Mouse (Mus musculus) brain, embryonic 14.5 days (tissue): ENCODE results near the gene Gm3045. TPM values are rescaled to one million over a fixed set of nuclear protein-coding genes. Genes with fewer than 3 reads are reported as not detected.

Source experiments
- DNase-seq: peaks from one replicate; pipeline ENCODE4 v3.0.0-alpha.2; 2011; ENCODE audit warnings: low read depth
- CTCF ChIP-seq: fragments of 200-500 bp; IDR thresholded peaks from 2 replicates; pipeline ENCODE4 v1.5.1; 2012; ENCODE audit warnings: inconsistent platforms, mild to moderate bottlenecking, moderate library complexity, borderline replicate concordance; ENCODE audit not compliant: insufficient read depth, insufficient read length; ENCODE audit errors: extremely low read depth
- POLR2A ChIP-seq: fragments of 200-500 bp; IDR thresholded peaks from 2 replicates; pipeline ENCODE4 v1.6.1; 2012; ENCODE audit warnings: mild to moderate bottlenecking, inconsistent platforms, borderline replicate concordance; ENCODE audit not compliant: poor library complexity, insufficient read depth, insufficient read length, severe bottlenecking; ENCODE audit errors: extremely low read depth
- polyA plus RNA-seq: library from polyadenylated mRNA; depleted of rRNA; stranded (reverse); fragments of >200 nt; gene quantifications from 2 replicates; pipeline ENCODE4 v1.2.3, GENCODE M21; 2012

Gm3045 gene
- polyA plus RNA-seq, 1 experiment = not detected

DNA sequence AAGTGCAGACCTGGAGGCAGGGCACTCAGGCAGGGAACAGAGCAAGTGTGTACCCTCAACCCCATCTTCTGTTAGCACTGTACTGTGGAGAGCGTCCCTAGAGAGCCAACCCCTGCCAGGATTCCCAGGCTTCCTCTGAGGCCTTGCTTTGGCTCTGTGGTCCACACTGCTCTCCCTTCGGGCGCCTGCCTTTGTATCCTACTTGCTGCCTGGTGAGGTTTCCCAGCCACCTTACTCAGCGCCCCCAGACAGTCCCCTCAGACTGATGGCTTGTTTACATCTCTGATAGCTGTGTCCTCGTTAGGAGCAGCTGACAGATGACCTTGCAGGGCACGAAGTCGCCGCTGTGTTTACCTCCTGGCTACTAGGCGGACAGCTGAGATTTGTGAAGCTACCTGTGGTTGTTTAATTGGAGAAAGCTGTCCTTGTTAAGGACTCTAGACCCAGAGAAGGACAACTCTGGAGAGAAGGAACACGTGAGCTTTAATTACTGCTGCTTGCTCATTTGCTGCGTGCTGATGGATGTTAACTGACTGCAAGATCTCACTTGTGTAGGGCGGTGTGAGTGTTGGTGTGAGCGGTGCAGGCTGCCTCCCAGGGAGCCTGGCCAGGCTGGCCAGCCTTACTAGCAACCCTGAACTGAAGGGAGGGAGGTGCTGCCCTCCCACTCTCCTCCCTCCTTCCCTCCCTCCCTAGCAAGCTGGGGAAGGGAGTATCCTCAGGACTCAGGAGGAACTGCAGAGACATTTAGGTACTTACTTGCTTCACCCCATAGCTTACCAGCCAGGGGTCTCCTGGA is 7.5 kb upstream of the Gm3045 start:
- TF ChIP-seq CTCF = no peak
- DNase-seq = no peak

GRCm38 (mm10) chr13:56419538-56419937 is 6.9 kb upstream of the Gm3045 start:
- DNase-seq = no peak
- no peak for TF ChIP-seq POLR2A
- TF ChIP-seq CTCF = no peak

DNA sequence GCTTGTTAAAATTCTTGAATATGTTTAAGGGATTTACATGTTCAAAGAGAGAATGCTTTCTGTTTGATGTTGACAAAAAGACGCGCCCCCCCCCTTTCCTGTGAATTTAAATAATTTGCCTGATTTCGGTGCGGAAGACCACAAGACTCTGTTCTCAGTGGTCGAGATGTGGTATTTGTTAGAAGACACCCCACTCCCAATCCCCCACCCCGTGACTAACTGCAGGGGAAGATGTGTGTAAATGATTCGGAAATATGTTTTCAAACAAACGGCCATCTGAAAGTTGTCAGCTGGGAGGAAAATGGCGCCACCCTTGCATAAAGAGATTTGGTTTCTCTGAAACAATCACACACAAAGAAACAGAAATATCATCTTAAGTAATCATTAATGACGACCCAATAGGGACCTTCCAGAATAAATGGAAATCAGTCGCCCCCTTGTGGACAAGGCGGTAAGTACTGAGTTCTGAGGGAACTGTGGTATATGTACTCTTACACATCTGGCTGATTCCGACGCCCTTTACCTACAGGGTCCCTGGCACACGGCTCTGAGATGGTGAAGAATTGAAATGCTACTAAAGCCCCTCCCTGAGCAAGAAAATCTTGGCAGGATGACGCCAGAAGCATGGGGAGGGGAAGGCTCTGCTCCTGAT is 4.2 kb upstream of the Gm3045 start:
- TF ChIP-seq CTCF (peak; percentile 70; the same call in 1 of the 2 replicates), POLR2A (no peak)
- DNase-seq = peak; percentile 86

DNA sequence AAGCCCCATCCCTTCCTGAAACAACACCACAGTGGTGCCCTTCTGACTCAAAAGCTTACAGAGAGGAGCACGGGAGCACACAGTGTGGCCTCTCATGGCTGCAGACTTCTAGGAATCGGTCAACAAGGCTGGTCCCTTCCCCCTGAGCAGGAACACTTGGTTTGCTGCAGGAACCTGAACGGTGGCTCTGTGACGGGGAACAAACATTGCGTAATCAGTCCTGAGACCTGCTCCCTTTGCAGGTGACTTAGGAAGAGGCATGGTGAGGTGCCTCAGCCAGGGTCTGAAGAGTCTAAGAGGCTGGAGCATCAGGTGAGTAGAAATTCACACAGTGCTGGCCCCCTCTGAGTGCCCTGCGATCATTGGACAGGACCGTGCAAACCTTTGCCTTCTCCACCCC is 463 bp upstream of the Gm3045 start:
- TF ChIP-seq POLR2A (no peak), CTCF (no peak)
- DNase-seq = no peak

GRCm38 (mm10) chr13:56428724-56429500 is 2.5 kb downstream of the Gm3045 start:
- TF ChIP-seq CTCF (peak; percentile 89), POLR2A (no peak)
- peak; percentile 85 for DNase-seq

DNA sequence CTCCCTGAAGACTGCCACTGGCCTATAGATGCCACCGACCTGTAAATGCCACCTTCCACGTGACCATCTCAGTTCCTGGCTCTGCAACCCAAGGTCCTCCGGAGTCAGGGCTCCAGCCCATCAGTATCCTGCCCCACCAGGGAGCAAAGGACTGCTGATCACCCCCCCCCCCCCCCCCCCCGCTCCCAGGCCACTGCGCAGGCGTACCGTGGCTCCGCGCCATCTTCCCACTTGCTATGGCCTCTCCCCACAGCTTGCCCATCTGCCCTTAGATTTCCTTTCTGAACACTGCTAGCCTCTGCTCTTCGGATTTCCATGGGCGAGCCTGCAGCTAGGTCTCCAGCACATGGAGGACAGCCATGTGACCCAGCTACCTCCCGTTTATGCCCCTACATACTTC is 6.1 kb downstream of the Gm3045 start:
- no peak for TF ChIP-seq CTCF
- DNase-seq = no peak

GRCm38 (mm10) chr13:56433466-56433865 is 7.1 kb downstream of the Gm3045 start:
- TF ChIP-seq POLR2A (no peak), CTCF (peak; percentile 88)
- peak; percentile 78 for DNase-seq

DNA sequence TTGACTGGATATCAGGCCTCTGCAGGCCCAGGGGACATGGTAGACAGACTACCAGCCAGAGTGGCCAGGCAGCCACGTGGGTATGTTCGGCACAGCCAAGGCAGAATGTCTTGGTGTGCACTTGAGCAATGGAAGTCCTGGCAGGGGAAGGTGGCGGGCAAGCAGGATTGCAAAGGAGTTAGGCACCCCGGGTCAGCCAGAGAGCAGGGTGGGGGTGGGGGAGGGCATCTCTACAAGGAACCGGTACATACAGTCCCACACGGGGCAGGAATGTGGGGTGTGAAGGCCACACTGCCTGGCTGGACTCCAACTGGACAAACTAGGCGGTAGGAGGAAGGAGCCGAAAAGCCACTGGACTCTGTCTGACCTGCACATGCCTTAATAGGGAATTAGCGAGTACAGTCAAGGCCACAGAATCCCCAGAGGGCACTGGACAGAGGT is 7.9 kb downstream of the Gm3045 start:
- no peak for DNase-seq
- TF ChIP-seq CTCF (no peak), POLR2A (no peak)

DNA sequence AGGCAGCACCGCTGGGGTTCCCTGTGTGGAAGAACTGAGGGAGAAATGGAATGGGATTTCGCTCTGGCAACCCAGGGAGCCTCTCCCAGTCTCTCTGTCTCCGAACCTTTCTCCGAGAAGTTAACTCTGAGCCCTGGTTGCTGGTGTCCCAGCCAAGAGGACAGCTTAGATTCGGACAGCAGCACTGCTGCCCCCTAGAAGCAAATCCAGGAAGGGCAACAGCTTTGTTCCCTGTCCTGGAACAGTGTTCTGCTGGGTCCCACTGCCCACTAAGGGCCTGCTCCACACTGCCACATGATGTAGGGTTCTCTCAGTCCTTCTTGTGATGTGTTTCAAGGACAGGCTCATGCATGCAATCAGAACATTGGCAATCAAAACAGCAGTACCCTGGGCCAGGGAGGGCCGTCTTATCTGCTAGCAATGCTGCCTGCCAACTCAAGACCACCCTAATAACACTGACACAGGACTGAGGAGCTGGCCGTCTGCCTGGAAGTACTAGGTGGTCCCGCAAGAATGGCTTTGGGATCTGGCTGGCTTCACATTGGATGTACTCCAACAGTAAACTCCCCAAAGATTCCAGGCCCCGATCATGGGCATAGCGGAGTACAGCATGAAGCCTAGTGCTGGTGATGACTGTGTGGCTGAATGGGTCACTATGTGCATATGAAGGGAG is 9.4 kb downstream of the Gm3045 start:
- peak; percentile 86 for DNase-seq
- TF ChIP-seq CTCF (peak; percentile 27; the same call in 1 of the 2 replicates), POLR2A (no peak)

GRCm38 (mm10) chr13:56438211-56439075 is 12.0 kb downstream of the Gm3045 start, which contains the start of gene Slc25a48:
Gene Slc25a48 (plus strand): TSS chr13:56438355.
- peak; percentile 40 for DNase-seq
- no peak for TF ChIP-seq POLR2A
- no peak for TF ChIP-seq CTCF
